Mouse (Mus musculus) liver, embryonic 15.5 days (tissue): ENCODE measurements around the gene Rplp0. TPM values are rescaled to one million over a fixed set of nuclear protein-coding genes. Genes with fewer than 3 reads are reported as not detected.

Experiments used
- ATAC-seq: fragments of 200-750 bp; cut with Nextera tagmentation; 2 replicates; pipeline ENCODE4 v1.8.0; 2017; ENCODE audit warnings: moderate number of reproducible peaks, mild to moderate bottlenecking, moderate library complexity; ENCODE audit not compliant: insufficient read depth
- H3K27ac ChIP-seq: fragments of 300-500 bp; sonication (generic); replicated peaks from 2 replicates; pipeline ENCODE4 v1.5.1; 2015; ENCODE audit warnings: mild to moderate bottlenecking, inconsistent platforms
- H3K27me3 ChIP-seq: fragments of 300-500 bp; sonication (generic); 2 replicates; pipeline ENCODE4 v1.6.1; 2015; ENCODE audit warnings: mild to moderate bottlenecking, inconsistent platforms
- H3K36me3 ChIP-seq: fragments of 300-500 bp; sonication (generic); replicated peaks from 2 replicates; pipeline ENCODE4 v1.6.1; 2015; ENCODE audit warnings: moderate library complexity, mild to moderate bottlenecking, inconsistent platforms
- H3K4me1 ChIP-seq: fragments of 300-500 bp; sonication (generic); replicated peaks from 2 replicates; pipeline ENCODE4 v1.6.1; 2015; ENCODE audit warnings: inconsistent platforms
- H3K4me2 ChIP-seq: fragments of 300-500 bp; sonication (generic); 2 replicates; pipeline ENCODE4 v1.6.1; 2015; ENCODE audit warnings: moderate library complexity, mild to moderate bottlenecking, inconsistent platforms
- H3K4me3 ChIP-seq: fragments of 300-500 bp; sonication (generic); replicated peaks from 2 replicates; pipeline ENCODE4 v1.5.1; 2015; ENCODE audit warnings: mild to moderate bottlenecking, inconsistent platforms
- H3K9ac ChIP-seq: fragments of 300-500 bp; sonication (generic); 2 replicates; pipeline ENCODE4 v1.6.1; 2015; ENCODE audit warnings: moderate library complexity, mild to moderate bottlenecking, inconsistent platforms
- H3K9me3 ChIP-seq: fragments of 300-500 bp; sonication (generic); replicated peaks from 2 replicates; pipeline ENCODE4 v1.6.1; 2016; ENCODE audit warnings: inconsistent platforms
- WGBS: fragments of 180-500 bp; shearing (Covaris S2); methylation state at CpG from one replicate; pipeline ENCODE4 v1.1.7; 2015; ENCODE audit warnings: mixed read lengths; ENCODE audit not compliant: insufficient replicate concordance; 5-methylcytosine and 5-hydroxymethylcytosine counted together
- polyA plus RNA-seq: library from polyadenylated mRNA; unstranded; fragments of >200 nt; fragmentation: Nextera tagmentation; extraction: Ambion mirVana; gene quantifications from 2 replicates; pipeline ENCODE4 v1.2.1, GENCODE M21; 2015

The Rplp0 gene
- polyA plus RNA-seq, 1 experiment from 2014 or later = 1,078 TPM

DNA sequence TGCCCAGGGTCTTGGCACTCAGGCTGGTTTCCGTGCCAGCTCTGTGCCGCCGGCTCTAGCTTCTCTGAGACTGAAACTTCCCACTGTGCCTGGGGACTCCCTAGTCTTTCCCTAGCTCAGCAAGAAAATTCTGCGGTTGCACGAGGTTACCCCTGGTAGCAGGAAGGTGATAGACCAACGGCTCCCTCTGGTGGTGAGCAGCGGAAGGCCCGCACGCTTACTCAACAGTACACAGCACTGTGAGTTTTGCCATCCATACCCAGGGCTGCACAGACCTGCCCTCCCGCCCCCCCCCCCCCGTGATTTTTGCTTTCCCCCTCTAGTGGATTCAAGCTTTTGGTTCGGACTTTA, 20.6 kb upstream of the Rplp0 start:
- Histone ChIP-seq H3K4me1 (peaks cover 80% of the 10 kb centered on the region), H3K27ac (0 out of 2 replicates have a peak overlapping the region, but pooled peaks have one; percentile 58), H3K4me3 (no peak overlapping the region), H3K4me2 (peak overlapping the region; percentile 32), H3K27me3 (peaks cover 3% of the 10 kb centered on the region; the same call in 1 of the 2 replicates), H3K9me3 (no peaks in the 10 kb centered on the region), H3K36me3 (no peaks in the 10 kb centered on the region), H3K9ac (no peak overlapping the region)
- ATAC-seq = peak; percentile 43
- under 1% methylated on average over 12 of the region's 12 CpGs for WGBS

- H3K9me3 ChIP-seq = no peaks in the 10 kb centered on the region
- peaks cover 34% of the 10 kb centered on the region for H3K36me3 ChIP-seq
- ATAC-seq = peak; percentile 15; the same call in 1 of the 2 replicates
- WGBS = 10% methylated on average over 19 of the region's 19 CpGs
- H3K4me1 ChIP-seq = peaks cover 60% of the 10 kb centered on the region
- H3K9ac ChIP-seq = peak overlapping the region; percentile 30; the same call in 1 of the 2 replicates
- peak overlapping the region; percentile 62 for H3K4me2 ChIP-seq
- peak overlapping the region; percentile 39 for H3K4me3 ChIP-seq
- no peaks in the 10 kb centered on the region for H3K27me3 ChIP-seq
- peak overlapping the region; percentile 85 for H3K27ac ChIP-seq
These were observed 16.5 kb upstream of the Rplp0 start for GRCm38 (mm10) chr5:115542635-115543384.

- WGBS = 38% methylated on average over 17 of the region's 17 CpGs
- Histone ChIP-seq H3K27ac (peak overlapping the region; percentile 85), H3K27me3 (no peaks in the 10 kb centered on the region), H3K4me3 (peak overlapping the region; percentile 39), H3K4me2 (peak overlapping the region; percentile 62), H3K4me1 (peaks cover 52% of the 10 kb centered on the region), H3K9ac (no peak overlapping the region; the same call in 1 of the 2 replicates), H3K36me3 (peaks cover 43% of the 10 kb centered on the region), H3K9me3 (no peaks in the 10 kb centered on the region)
- peak; percentile 77 for ATAC-seq
These were observed 15.6 kb upstream of the Rplp0 start for GRCm38 (mm10) chr5:115543509-115544253.

GRCm38 (mm10) chr5:115544655-115545185, 14.5 kb upstream of the Rplp0 start:
- no peaks in the 10 kb centered on the region for H3K27me3 ChIP-seq
- H3K9ac ChIP-seq = no peak overlapping the region
- peaks cover 42% of the 10 kb centered on the region for H3K4me1 ChIP-seq
- WGBS = 50% methylated on average over 18 of the region's 18 CpGs
- H3K36me3 ChIP-seq = peaks cover 51% of the 10 kb centered on the region
- peak overlapping the region; percentile 5; the same call in 1 of the 2 replicates for H3K4me3 ChIP-seq
- H3K4me2 ChIP-seq = peak overlapping the region; percentile 62
- H3K27ac ChIP-seq = peak overlapping the region; percentile 85; the same call in 1 of the 2 replicates
- ATAC-seq = no peak
- no peaks in the 10 kb centered on the region for H3K9me3 ChIP-seq

GRCm38 (mm10) chr5:115545636-115546035, 13.6 kb upstream of the Rplp0 start:
- peaks cover 60% of the 10 kb centered on the region for H3K36me3 ChIP-seq

GRCm38 (mm10) chr5:115546536-115546935, 12.7 kb upstream of the Rplp0 start:
- no peak overlapping the region for H3K27ac ChIP-seq
- no peak overlapping the region for H3K4me3 ChIP-seq
- no peak overlapping the region for H3K4me2 ChIP-seq
- H3K36me3 ChIP-seq = peaks cover 62% of the 10 kb centered on the region
- no peaks in the 10 kb centered on the region for H3K27me3 ChIP-seq
- H3K9ac ChIP-seq = no peak overlapping the region
- ATAC-seq = no peak
- peaks cover 33% of the 10 kb centered on the region for H3K4me1 ChIP-seq
- WGBS = 80% methylated on average over 11 of the region's 11 CpGs
- H3K9me3 ChIP-seq = no peaks in the 10 kb centered on the region

More at GRCm38 (mm10) chr5:115545636-115546035, 13.6 kb upstream of the Rplp0 start:
- no peaks in the 10 kb centered on the region for H3K9me3 ChIP-seq
- 80% methylated on average over 14 of the region's 14 CpGs for WGBS
- no peaks in the 10 kb centered on the region for H3K27me3 ChIP-seq
- no peak overlapping the region for H3K4me2 ChIP-seq
- H3K4me3 ChIP-seq = no peak overlapping the region
- peaks cover 41% of the 10 kb centered on the region for H3K4me1 ChIP-seq
- H3K9ac ChIP-seq = no peak overlapping the region
- H3K27ac ChIP-seq = no peak overlapping the region
- ATAC-seq = no peak

GRCm38 (mm10) chr5:115547014-115547413, 12.3 kb upstream of the Rplp0 start:
- Histone ChIP-seq H3K27ac (no peak overlapping the region), H3K36me3 (peaks cover 67% of the 10 kb centered on the region), H3K27me3 (no peaks in the 10 kb centered on the region), H3K9ac (no peak overlapping the region), H3K4me3 (no peak overlapping the region), H3K4me2 (no peak overlapping the region), H3K4me1 (peaks cover 30% of the 10 kb centered on the region), H3K9me3 (no peaks in the 10 kb centered on the region)
- 69% methylated on average over 6 of the region's 6 CpGs for WGBS
- ATAC-seq = no peak

- Histone ChIP-seq H3K36me3 (peaks cover 71% of the 10 kb centered on the region), H3K9me3 (no peaks in the 10 kb centered on the region), H3K4me3 (no peak overlapping the region), H3K27me3 (no peaks in the 10 kb centered on the region), H3K9ac (no peak overlapping the region), H3K27ac (no peak overlapping the region), H3K4me2 (no peak overlapping the region), H3K4me1 (peaks cover 26% of the 10 kb centered on the region)
- ATAC-seq = no peak
- 68% methylated on average over 7 of the region's 7 CpGs for WGBS
These were observed 11.8 kb upstream of the Rplp0 start for GRCm38 (mm10) chr5:115547421-115547820.

DNA sequence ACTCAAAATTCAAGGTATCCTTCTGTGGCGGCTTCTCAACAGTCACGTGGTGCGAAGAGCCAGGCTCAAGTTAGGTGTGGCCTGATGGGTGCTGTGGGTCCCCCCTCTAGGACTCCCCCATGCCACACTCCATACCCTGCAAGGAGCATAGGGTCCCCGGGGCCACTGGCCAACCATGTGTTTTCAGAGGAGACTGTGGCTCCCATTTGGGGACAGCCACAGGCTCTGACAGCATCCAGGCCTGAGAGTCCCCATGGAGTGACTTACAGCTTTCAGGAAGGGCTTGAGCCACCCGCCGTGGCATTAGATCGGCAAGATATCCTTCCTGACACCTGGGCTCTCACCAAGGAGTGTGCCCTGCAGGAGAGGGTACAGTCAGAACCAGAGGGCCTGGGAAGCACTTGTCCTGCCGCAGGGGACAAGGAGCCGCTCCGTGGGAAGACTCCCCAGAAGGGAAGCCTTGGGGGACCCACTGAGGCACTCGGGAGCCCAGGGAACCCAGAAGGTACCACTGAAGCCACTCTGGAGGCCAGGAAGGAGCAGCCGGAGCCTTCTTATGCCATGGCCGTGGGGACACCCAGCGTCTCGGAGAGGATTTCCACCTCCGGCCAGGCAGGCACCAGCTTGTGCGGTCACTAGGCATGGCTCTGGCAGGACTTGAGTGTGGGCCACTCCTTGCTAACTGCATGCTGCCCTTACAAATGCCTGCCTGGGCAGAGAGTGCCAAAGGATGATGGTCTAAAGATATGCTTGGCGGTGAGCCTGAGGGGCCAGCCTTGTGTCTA, 10.6 kb upstream of the Rplp0 start:
- Histone ChIP-seq H3K4me2 (no peak overlapping the region), H3K27ac (no peak overlapping the region), H3K36me3 (peaks cover 84% of the 10 kb centered on the region), H3K4me1 (peaks cover 13% of the 10 kb centered on the region), H3K4me3 (no peak overlapping the region), H3K9me3 (no peaks in the 10 kb centered on the region), H3K27me3 (no peaks in the 10 kb centered on the region), H3K9ac (no peak overlapping the region)
- ATAC-seq = no peak
- 84% methylated on average over 18 of the region's 18 CpGs for WGBS

GRCm38 (mm10) chr5:115550482-115551005, 8.7 kb upstream of the Rplp0 start:
- Histone ChIP-seq H3K9me3 (no peaks in the 10 kb centered on the region), H3K9ac (no peak overlapping the region), H3K4me3 (no peak overlapping the region), H3K27ac (no peak overlapping the region), H3K4me1 (no peaks in the 10 kb centered on the region), H3K4me2 (no peak overlapping the region), H3K27me3 (no peaks in the 10 kb centered on the region), H3K36me3 (peaks cover 79% of the 10 kb centered on the region)
- 73% methylated on average over 11 of the region's 11 CpGs for WGBS
- ATAC-seq = no peak
